Mouse (Mus musculus) midbrain, postnatal 0 days (tissue): Measurements from ENCODE around the gene Hoxd1. TPM values are rescaled to one million over a fixed set of nuclear protein-coding genes. Genes with fewer than 3 reads are reported as not detected.

Experiments used
- ATAC-seq: fragments of 200-750 bp; cut with Nextera tagmentation; 2 replicates; pipeline ENCODE4 v1.8.0; 2017; ENCODE audit warnings: moderate number of reproducible peaks, mild to moderate bottlenecking, moderate TSS enrichment, moderate library complexity; ENCODE audit not compliant: low FRiP score
- DNase-seq: peaks from one replicate; pipeline ENCODE4 v3.0.0-alpha.2; 2015; ENCODE audit warnings: low spot score
- H3K27ac ChIP-seq: fragments of 300-500 bp; sonication (generic); 2 replicates; pipeline ENCODE4 v1.5.1; 2014; ENCODE audit warnings: low read depth, mild to moderate bottlenecking, low read length, mixed read lengths
- H3K27me3 ChIP-seq: fragments of 300-500 bp; sonication (generic); 2 replicates; pipeline ENCODE4 v1.6.1; 2014; ENCODE audit warnings: low read length, control low read depth, mixed read lengths; ENCODE audit not compliant: insufficient read depth
- H3K36me3 ChIP-seq: fragments of 300-500 bp; sonication (generic); 2 replicates; pipeline ENCODE4 v1.6.1; 2014; ENCODE audit warnings: low read length, control low read depth, mixed read lengths; ENCODE audit not compliant: insufficient read depth
- H3K4me1 ChIP-seq: fragments of 300-500 bp; sonication (generic); 2 replicates; pipeline ENCODE4 v1.6.1; 2014; ENCODE audit warnings: mild to moderate bottlenecking, control low read depth, antibody characterized with exemption, low read length, mixed read lengths; ENCODE audit not compliant: insufficient read depth
- H3K4me2 ChIP-seq: fragments of 300-500 bp; sonication (generic); 2 replicates; pipeline ENCODE4 v1.6.1; 2014; ENCODE audit warnings: low read depth, mild to moderate bottlenecking, low read length, mixed read lengths; ENCODE audit not compliant: poor library complexity, severe bottlenecking
- H3K4me3 ChIP-seq: fragments of 300-500 bp; sonication (generic); 2 replicates; pipeline ENCODE4 v1.5.1; 2014; ENCODE audit warnings: low read depth, mild to moderate bottlenecking, low read length, moderate library complexity
- H3K9ac ChIP-seq: fragments of 300-500 bp; sonication (generic); replicated peaks from 2 replicates; pipeline ENCODE4 v1.6.1; 2014; ENCODE audit warnings: mild to moderate bottlenecking, low read length, moderate library complexity, mixed read lengths; ENCODE audit not compliant: poor library complexity, severe bottlenecking
- H3K9me3 ChIP-seq: fragments of 300-500 bp; sonication (generic); 2 replicates; pipeline ENCODE4 v1.6.1; 2016; ENCODE audit warnings: low read length, control low read depth
- CTCF ChIP-seq: IDR thresholded peaks from 2 replicates; pipeline ENCODE4 v1.5.1; 2016; ENCODE audit warnings: antibody characterized with exemption, mild to moderate bottlenecking
- WGBS: fragments of 180-500 bp; shearing (Covaris S2); extraction: QIAGEN DNeasy Blood & Tissue Kit; methylation state at CpG from one replicate; pipeline ENCODE4 v1.1.7; 2014; 5-methylcytosine and 5-hydroxymethylcytosine counted together
- polyA plus RNA-seq: library from polyadenylated mRNA; unstranded; fragments of >200 nt; fragmentation: Nextera tagmentation; extraction: Ambion mirVana; gene quantifications from 2 replicates; pipeline ENCODE4 v1.2.1, GENCODE M21; 2015
- total RNA-seq: library from RNA; depleted of rRNA; stranded (reverse); fragments of >200 nt; gene quantifications from 2 replicates; pipeline ENCODE4 v1.2.3, GENCODE M21; 2014

Hoxd1 gene
- total and polyA plus RNA-seq, 2 experiments from 2014 or later, result not detected

DNA sequence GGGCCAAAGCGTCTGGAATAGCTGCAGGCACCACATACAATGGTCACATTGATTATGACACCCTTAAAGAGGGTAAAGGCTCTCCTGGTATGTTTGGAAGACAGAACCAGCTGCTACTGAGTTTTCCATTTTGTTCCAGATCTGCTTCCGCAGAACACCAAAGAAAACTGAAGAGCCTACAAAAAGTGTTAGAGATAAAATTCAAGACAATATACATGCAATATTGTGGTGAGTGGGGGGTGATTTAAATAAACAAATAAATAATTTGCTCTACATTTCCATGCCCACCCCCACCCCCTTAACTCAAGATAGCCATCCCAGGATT is 23.3 kb upstream of the Hoxd1 start:
- no peak overlapping the region for H3K27ac ChIP-seq
- no peak overlapping the region for H3K4me3 ChIP-seq
- 7% methylated on average over 2 of the region's 2 CpGs for WGBS
- H3K4me1 ChIP-seq, result no peaks in the 10 kb centered on the region
- no peak for DNase-seq
- H3K4me2 ChIP-seq, result no peak overlapping the region
- no peak overlapping the region for H3K9ac ChIP-seq
- no peak for ATAC-seq
- no peaks in the 10 kb centered on the region for H3K9me3 ChIP-seq
- no peaks in the 10 kb centered on the region for H3K36me3 ChIP-seq
- TF ChIP-seq CTCF, result no peak
- H3K27me3 ChIP-seq, result peaks cover 95% of the 10 kb centered on the region

DNA sequence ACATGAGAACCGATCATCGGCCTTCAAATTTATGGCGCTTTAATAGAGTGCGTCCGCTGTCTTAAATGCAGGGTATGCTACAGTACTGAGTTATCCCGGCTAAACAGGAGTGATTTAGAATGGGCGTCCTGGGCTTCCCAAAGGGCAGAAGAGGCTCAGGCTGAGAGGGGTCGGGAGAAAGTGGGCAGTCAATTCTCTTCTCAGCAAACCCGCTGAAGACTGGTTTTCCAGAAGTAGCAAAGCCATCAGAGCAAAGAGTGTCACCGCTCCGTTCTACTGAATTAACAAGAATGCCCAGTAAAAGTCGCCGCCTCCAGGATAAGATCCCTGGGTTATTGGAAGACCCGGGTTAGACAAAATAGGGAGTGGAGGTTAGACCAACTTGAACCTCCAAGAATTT is 22.9 kb upstream of the Hoxd1 start:
- DNase-seq, result no peak
- no peak for ATAC-seq
- no peak overlapping the region for H3K27ac ChIP-seq
- 1% methylated on average over 14 of the region's 14 CpGs for WGBS
- no peak overlapping the region for H3K4me3 ChIP-seq
- H3K36me3 ChIP-seq, result no peaks in the 10 kb centered on the region
- H3K9ac ChIP-seq, result no peak overlapping the region
- H3K27me3 ChIP-seq, result peaks cover 95% of the 10 kb centered on the region
- no peaks in the 10 kb centered on the region for H3K4me1 ChIP-seq
- no peak for TF ChIP-seq CTCF
- H3K4me2 ChIP-seq, result no peak overlapping the region
- H3K9me3 ChIP-seq, result no peaks in the 10 kb centered on the region

- H3K4me1 ChIP-seq, result no peaks in the 10 kb centered on the region
- H3K27ac ChIP-seq, result no peak overlapping the region
- no peak for TF ChIP-seq CTCF
- peaks cover 95% of the 10 kb centered on the region for H3K27me3 ChIP-seq
- H3K4me2 ChIP-seq, result no peak overlapping the region
- no peak for DNase-seq
- no peak for ATAC-seq
- no peaks in the 10 kb centered on the region for H3K36me3 ChIP-seq
- no peak overlapping the region for H3K4me3 ChIP-seq
- no peaks in the 10 kb centered on the region for H3K9me3 ChIP-seq
- no peak overlapping the region for H3K9ac ChIP-seq
- 2% methylated on average over 43 of the region's 43 CpGs for WGBS
These were observed 22.3 kb upstream of the Hoxd1 start for GRCm38 (mm10) chr2:74740311-74741091.

DNA sequence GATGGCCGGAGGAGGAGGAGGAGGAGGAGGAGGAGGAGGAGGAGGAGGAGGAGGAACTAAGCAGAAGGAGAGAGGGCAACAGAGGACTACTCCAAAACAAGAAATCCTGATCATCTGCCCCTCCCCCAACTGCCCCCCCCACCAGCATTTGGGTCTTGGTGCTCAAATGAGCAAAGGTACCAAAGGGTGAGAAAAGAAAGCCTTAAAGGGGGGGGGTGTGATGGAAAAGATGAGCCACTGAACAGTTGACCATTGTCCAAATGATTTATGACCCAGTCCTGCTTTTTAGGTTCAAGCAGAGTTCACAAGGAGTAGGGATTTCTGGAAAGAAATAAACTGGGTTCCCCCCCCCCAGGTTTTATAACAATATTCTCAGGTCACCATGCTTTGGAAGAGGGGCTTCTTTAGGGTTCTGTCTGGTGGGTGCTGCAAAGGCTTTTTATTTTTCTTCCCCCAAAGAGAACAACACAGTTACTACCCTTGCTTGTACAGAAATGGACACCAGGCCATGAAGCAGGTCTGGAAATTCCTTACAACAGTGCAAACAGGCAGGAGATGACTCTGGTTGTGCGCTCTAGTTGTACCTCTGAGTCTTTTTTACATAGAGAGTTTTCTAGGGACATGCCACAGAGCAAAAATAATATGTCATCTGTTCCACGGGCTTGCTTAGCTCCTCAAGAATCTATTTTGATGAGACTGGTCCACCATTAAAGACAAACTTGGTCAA is 21.4 kb upstream of the Hoxd1 start:
- no peak overlapping the region for H3K9ac ChIP-seq
- no peak for TF ChIP-seq CTCF
- DNase-seq (no peak), ATAC-seq (no peak)
- 39% methylated on average over 2 of the region's 3 CpGs for WGBS
- H3K27ac ChIP-seq, result no peak overlapping the region
- H3K27me3 ChIP-seq, result peaks cover 95% of the 10 kb centered on the region
- H3K4me1 ChIP-seq, result no peaks in the 10 kb centered on the region
- H3K4me3 ChIP-seq, result no peak overlapping the region
- H3K9me3 ChIP-seq, result no peaks in the 10 kb centered on the region
- H3K36me3 ChIP-seq, result no peaks in the 10 kb centered on the region
- H3K4me2 ChIP-seq, result no peak overlapping the region

GRCm38 (mm10) chr2:74741979-74742277 is 20.9 kb upstream of the Hoxd1 start:
- no peak for TF ChIP-seq CTCF
- Histone ChIP-seq H3K4me1 (no peaks in the 10 kb centered on the region), H3K27ac (no peak overlapping the region), H3K9ac (no peak overlapping the region), H3K36me3 (no peaks in the 10 kb centered on the region), H3K9me3 (no peaks in the 10 kb centered on the region), H3K27me3 (peaks cover 94% of the 10 kb centered on the region), H3K4me3 (no peak overlapping the region), H3K4me2 (no peak overlapping the region)
- DNase-seq (no peak), ATAC-seq (no peak)

DNA sequence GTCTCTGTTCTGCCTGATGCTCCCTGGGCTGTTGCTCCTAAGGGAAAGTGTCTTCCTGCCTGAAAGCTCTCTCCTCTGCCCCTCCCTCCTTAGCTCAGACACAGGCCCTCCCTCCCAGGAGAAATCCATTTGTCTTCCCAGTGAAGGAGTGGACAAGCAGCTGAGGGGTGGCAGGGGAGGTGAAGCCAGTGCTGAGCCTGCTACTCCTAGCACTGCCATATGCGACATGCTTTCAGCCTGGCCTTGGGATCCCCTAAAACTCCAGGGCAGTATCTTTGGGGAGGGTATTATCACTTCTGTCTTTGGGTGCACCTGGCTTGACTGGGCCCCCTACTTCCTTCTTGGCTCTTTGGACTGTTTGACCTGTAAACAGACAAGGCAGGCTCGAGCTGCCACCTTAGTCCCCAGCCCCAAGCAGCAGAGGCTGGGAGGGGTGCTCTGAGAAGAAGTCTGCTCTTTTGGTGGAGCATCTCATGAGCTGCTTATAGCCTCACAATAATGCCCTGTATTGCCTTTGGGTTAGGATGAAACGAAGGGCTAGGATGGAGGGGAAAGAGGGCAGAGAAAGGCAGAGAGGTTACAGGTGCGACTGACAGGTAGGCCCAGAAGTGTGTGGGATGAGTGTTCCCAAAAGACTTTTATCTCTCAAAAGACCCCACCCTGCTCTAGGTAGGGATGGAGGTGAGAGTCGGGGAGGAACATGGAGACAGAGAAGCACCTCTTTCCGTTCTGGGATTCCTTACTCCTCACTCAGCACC is 17.1 kb upstream of the Hoxd1 start:
- Histone ChIP-seq H3K27me3 (peaks cover 91% of the 10 kb centered on the region), H3K27ac (no peak overlapping the region), H3K9me3 (no peaks in the 10 kb centered on the region), H3K4me2 (no peak overlapping the region), H3K4me1 (no peaks in the 10 kb centered on the region), H3K4me3 (no peak overlapping the region), H3K36me3 (no peaks in the 10 kb centered on the region), H3K9ac (no peak overlapping the region)
- WGBS, result 7% methylated on average over 6 of the region's 6 CpGs
- ATAC-seq (no peak), DNase-seq (no peak)
- TF ChIP-seq CTCF, result no peak
